Mouse (Mus musculus) MEL (cell line): ENCODE data around the gene Elf3. TPM values are rescaled to one million over a fixed set of nuclear protein-coding genes. Genes with fewer than 3 reads are reported as not detected.
A peak's percentile ranks its signal among the peaks of the same experiment; 100 is the strongest.

Source experiments
- DNase-seq: peaks from one replicate; pipeline ENCODE4 v3.0.0; 2011; ENCODE audit warnings: low read depth, low spot score
- H3K27ac ChIP-seq: 2 replicates; pipeline ENCODE4 v1.5.1; 2012; ENCODE audit warnings: low read depth, mild to moderate bottlenecking, control low read depth, low read length, moderate library complexity; ENCODE audit not compliant: control insufficient read depth
- H3K27me3 ChIP-seq, 2 experiments: fragments of 150-350 bp in 1 of 2; sonication (generic) in 1 of 2; 2 replicates each; pipeline ENCODE4 v1.6.1; 2012; ENCODE audit warnings: low read length in 2 of 2, mild to moderate bottlenecking in 2 of 2, improper control_type of control experiment in 1 of 2, moderate library complexity in 1 of 2; ENCODE audit not compliant: insufficient read depth in 2 of 2, control insufficient read depth in 1 of 2
- H3K36me3 ChIP-seq, 2 experiments: 2 replicates each; pipeline ENCODE4 v1.6.1; 2012 to 2014; ENCODE audit warnings: low read length in 2 of 2, improper control_type of control experiment in 1 of 2, inconsistent platforms in 1 of 2, mild to moderate bottlenecking in 1 of 2; ENCODE audit not compliant: insufficient read depth in 2 of 2, control insufficient read depth in 1 of 2
- H3K4me1 ChIP-seq, 2 experiments: fragments of 150-350 bp in 1 of 2; sonication (generic) in 1 of 2; 2 replicates each; pipeline ENCODE4 v1.6.1; 2012; ENCODE audit warnings: low read length in 2 of 2, improper control_type of control experiment in 1 of 2, mild to moderate bottlenecking in 1 of 2; ENCODE audit not compliant: insufficient read depth in 2 of 2, control insufficient read depth in 1 of 2
- H3K4me3 ChIP-seq, 2 experiments: fragments of 150-350 bp in 1 of 2; sonication (generic) in 1 of 2; 2 replicates each; pipeline ENCODE4 v1.5.1; 2012; ENCODE audit warnings: low read depth in 2 of 2, low read length in 2 of 2, mild to moderate bottlenecking in 2 of 2, moderate library complexity in 2 of 2, control low read depth in 1 of 2, improper control_type of control experiment in 1 of 2; ENCODE audit not compliant: control insufficient read depth in 1 of 2, insufficient read depth in 1 of 2
- H3K79me2 ChIP-seq: 2 replicates; pipeline ENCODE4 v1.6.1; 2012; ENCODE audit warnings: mild to moderate bottlenecking, low read length, moderate library complexity; ENCODE audit not compliant: control insufficient read depth, poor library complexity, insufficient read depth
- H3K9ac ChIP-seq: 2 replicates; pipeline ENCODE4 v1.6.1; 2012; ENCODE audit warnings: low read depth, mild to moderate bottlenecking, control low read depth, low read length, moderate library complexity; ENCODE audit not compliant: control insufficient read depth, poor library complexity, severe bottlenecking
- H3K9me3 ChIP-seq: fragments of 150-350 bp; sonication (generic); replicated peaks from 2 replicates; pipeline ENCODE4 v1.6.1; 2012; ENCODE audit warnings: mild to moderate bottlenecking, low read length, improper control_type of control experiment, moderate library complexity; ENCODE audit not compliant: insufficient read depth
- CTCF ChIP-seq, 3 experiments: IDR thresholded peaks in 2 of 3; conservative IDR thresholded peaks in 1 of 3; 2 replicates each; pipeline ENCODE4 v1.5.1; 2011 to 2012; ENCODE audit warnings: low read length in 3 of 3, low read depth in 2 of 3, mild to moderate bottlenecking in 2 of 3, improper control_type of control experiment in 1 of 3, inconsistent platforms in 1 of 3, mixed read lengths in 1 of 3, moderate library complexity in 1 of 3; ENCODE audit not compliant: control insufficient read depth in 1 of 3, insufficient read depth in 1 of 3, poor library complexity in 1 of 3, severe bottlenecking in 1 of 3
- E2F4 ChIP-seq: IDR thresholded peaks from 2 replicates; pipeline ENCODE4 v1.6.1; 2011; ENCODE audit warnings: low read depth, low read length, improper control_type of control experiment, borderline replicate concordance
- ELF1 ChIP-seq: IDR thresholded peaks from 2 replicates; pipeline ENCODE4 v1.6.1; 2014; ENCODE audit warnings: low read depth, mild to moderate bottlenecking, inconsistent platforms, low read length, improper control_type of control experiment, moderate library complexity
- GATA1 ChIP-seq: IDR thresholded peaks from 2 replicates; pipeline ENCODE4 v1.6.1; 2011; ENCODE audit warnings: low read depth, low read length, improper control_type of control experiment
- JUND ChIP-seq: IDR thresholded peaks from 2 replicates; pipeline ENCODE4 v1.6.1; 2011; ENCODE audit warnings: low read depth, mild to moderate bottlenecking, improper control_type of control experiment, low read length
- MAFK ChIP-seq: IDR thresholded peaks from 2 replicates; pipeline ENCODE4 v1.6.1; 2011; ENCODE audit warnings: low read depth, mild to moderate bottlenecking, low read length, improper control_type of control experiment, borderline replicate concordance
- MEF2A ChIP-seq: IDR thresholded peaks from 2 replicates; pipeline ENCODE4 v1.6.1; 2014; ENCODE audit warnings: low read depth, mild to moderate bottlenecking, inconsistent platforms, low read length, improper control_type of control experiment; ENCODE audit not compliant: poor library complexity, insufficient replicate concordance, severe bottlenecking; ENCODE audit errors: extremely low read depth
- MXI1 ChIP-seq: IDR thresholded peaks from 2 replicates; pipeline ENCODE4 v1.6.1; 2011; ENCODE audit warnings: mild to moderate bottlenecking, low read depth, low read length, improper control_type of control experiment
- MYC ChIP-seq: IDR thresholded peaks from 2 replicates; pipeline ENCODE4 v1.6.1; 2011; ENCODE audit warnings: low read depth, mild to moderate bottlenecking, low read length, improper control_type of control experiment, moderate library complexity
- NRF1 ChIP-seq: IDR thresholded peaks from 2 replicates; pipeline ENCODE4 v1.6.1; 2014; ENCODE audit warnings: low read depth, mild to moderate bottlenecking, inconsistent platforms, low read length, improper control_type of control experiment, moderate library complexity; ENCODE audit not compliant: poor library complexity, insufficient read depth, severe bottlenecking
- POLR2AphosphoS2 ChIP-seq: IDR thresholded peaks from 2 replicates; pipeline ENCODE4 v1.6.1; 2011; ENCODE audit warnings: low read length, improper control_type of control experiment
- RAD21 ChIP-seq: IDR thresholded peaks from 2 replicates; pipeline ENCODE4 v1.6.1; 2011; ENCODE audit warnings: mild to moderate bottlenecking, low read depth, low read length, improper control_type of control experiment
- TAL1 ChIP-seq: IDR thresholded peaks from 2 replicates; pipeline ENCODE4 v1.6.1; 2012; ENCODE audit warnings: mild to moderate bottlenecking, inconsistent platforms, low read length, moderate library complexity, mixed read lengths
- TBP ChIP-seq: IDR thresholded peaks from 2 replicates; pipeline ENCODE4 v1.8.0; 2011; ENCODE audit warnings: low read depth, low read length, improper control_type of control experiment
- TCF12 ChIP-seq: IDR thresholded peaks from 2 replicates; pipeline ENCODE4 v1.6.1; 2014; ENCODE audit warnings: low read depth, mild to moderate bottlenecking, inconsistent platforms, low read length, improper control_type of control experiment, moderate library complexity
- UBTF ChIP-seq: IDR thresholded peaks from 2 replicates; pipeline ENCODE4 v1.6.1; 2012; ENCODE audit warnings: low read depth, mild to moderate bottlenecking, inconsistent platforms, low read length, improper control_type of control experiment, moderate library complexity, borderline replicate concordance; ENCODE audit not compliant: insufficient read depth
- USF1 ChIP-seq: IDR thresholded peaks from 2 replicates; pipeline ENCODE4 v1.6.1; 2014; ENCODE audit warnings: low read depth, mild to moderate bottlenecking, inconsistent platforms, low read length, improper control_type of control experiment, moderate library complexity
- USF2 ChIP-seq, 2 experiments: IDR thresholded peaks; 2 replicates each; pipeline ENCODE4 v1.6.1; 2011 to 2012; ENCODE audit warnings: improper control_type of control experiment in 2 of 2, low read length in 2 of 2, borderline replicate concordance in 1 of 2, inconsistent platforms in 1 of 2, low read depth in 1 of 2, mild to moderate bottlenecking in 1 of 2; ENCODE audit not compliant: insufficient read depth in 1 of 2
- ZC3H11A ChIP-seq: IDR thresholded peaks from 2 replicates; pipeline ENCODE4 v1.6.1; 2012; ENCODE audit warnings: low read depth, mild to moderate bottlenecking, inconsistent platforms, low read length, improper control_type of control experiment
- ZKSCAN1 ChIP-seq: IDR thresholded peaks from 2 replicates; pipeline ENCODE4 v1.6.1; 2012; ENCODE audit warnings: low read depth, mild to moderate bottlenecking, inconsistent platforms, low read length, improper control_type of control experiment, moderate library complexity
- ZNF384 ChIP-seq: IDR thresholded peaks from 2 replicates; pipeline ENCODE4 v1.6.1; 2012; ENCODE audit warnings: low read depth, mild to moderate bottlenecking, inconsistent platforms, low read length, improper control_type of control experiment
- polyA plus RNA-seq, 2 experiments: library from polyadenylated mRNA; stranded (reverse) in 1 of 2; unstranded in 1 of 2; fragments of >175 nt in 1 of 2; fragments of >200 nt in 1 of 2; gene quantifications; 2 replicates each; pipeline versions ENCODE4 v1.2.1 to v1.2.4; 2012; ENCODE audit warnings: low replicate concordance in 2 of 2, low read depth in 1 of 2; ENCODE audit not compliant: insufficient read length in 2 of 2, insufficient read depth in 1 of 2, missing spikeins in 1 of 2
- total RNA-seq: library from RNA; depleted of rRNA; stranded (reverse); fragments of 300-350 nt; gene quantifications from 2 replicates; pipeline ENCODE4 v1.2.3, GENCODE M21; 2012

Gene Elf3
- total and polyA plus RNA-seq, 3 experiments: not detected

DNA sequence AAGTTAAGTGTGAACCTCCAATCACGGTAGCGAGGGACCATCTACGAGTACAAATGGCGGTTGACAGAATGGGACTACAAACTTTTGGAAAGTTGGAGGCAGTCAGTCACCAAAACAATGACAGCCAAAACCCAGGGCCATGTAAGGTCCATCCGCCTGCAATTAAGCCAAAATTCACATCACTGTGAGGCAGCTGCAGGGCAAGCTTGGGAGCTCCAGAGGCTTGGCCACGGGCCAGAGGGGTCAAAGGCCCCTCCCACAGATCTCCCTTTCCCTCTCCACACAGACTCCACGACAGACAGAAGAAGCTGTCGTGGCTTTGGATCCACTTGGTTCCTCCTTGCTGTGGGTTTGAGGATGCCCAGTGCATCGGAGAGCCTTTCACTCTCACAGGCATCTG, 4.9 kb upstream of the Elf3 start:
- H3K4me1 ChIP-seq: no peaks in the 10 kb centered on the region
- no peak overlapping the region for H3K27ac ChIP-seq
- H3K36me3 ChIP-seq: peaks cover 0 to 2% of the 10 kb centered on the region in 2 experiments; a peak in 1 of 4 replicates
- no peak for DNase-seq
- no peak overlapping the region for H3K9ac ChIP-seq
- no peak for TF ChIP-seq ELF1
- no peak for TF ChIP-seq UBTF
- no peak for TF ChIP-seq MYC
- TF ChIP-seq USF1: no peak
- no peak for TF ChIP-seq NRF1
- no peak for TF ChIP-seq TBP
- TF ChIP-seq MEF2A: no peak
- TF ChIP-seq POLR2AphosphoS2: no peak
- TF ChIP-seq JUND: no peak
- TF ChIP-seq E2F4: no peak
- TF ChIP-seq MXI1: no peak
- no peak for TF ChIP-seq TAL1
- no peak for TF ChIP-seq GATA1
- no peak for TF ChIP-seq MAFK
- no peak for TF ChIP-seq ZNF384
- TF ChIP-seq ZC3H11A: no peak
- no peak for TF ChIP-seq ZKSCAN1
- no peak for TF ChIP-seq TCF12
- TF ChIP-seq CTCF (IDR thresholded peaks at IDR 0.05 in 2 of 3, conservative IDR thresholded peaks at IDR 0.05 in 1 of 3; ENCODE audit: control insufficient read depth in 1 of 3, insufficient read depth in 1 of 3, low read depth in 2 of 3, low read length in 3 of 3, poor library complexity in 1 of 3, severe bottlenecking in 1 of 3): no peak
- no peak for TF ChIP-seq USF2 (IDR thresholded peaks at IDR 0.05; ENCODE audit: borderline replicate concordance in 1 of 2, insufficient read depth in 1 of 2, low read depth in 1 of 2, low read length in 2 of 2)
- H3K9me3 ChIP-seq: no peaks in the 10 kb centered on the region
- H3K79me2 ChIP-seq: no peaks in the 10 kb centered on the region
- no peak overlapping the region for H3K4me3 ChIP-seq
- H3K27me3 ChIP-seq: no peaks in the 10 kb centered on the region

DNA sequence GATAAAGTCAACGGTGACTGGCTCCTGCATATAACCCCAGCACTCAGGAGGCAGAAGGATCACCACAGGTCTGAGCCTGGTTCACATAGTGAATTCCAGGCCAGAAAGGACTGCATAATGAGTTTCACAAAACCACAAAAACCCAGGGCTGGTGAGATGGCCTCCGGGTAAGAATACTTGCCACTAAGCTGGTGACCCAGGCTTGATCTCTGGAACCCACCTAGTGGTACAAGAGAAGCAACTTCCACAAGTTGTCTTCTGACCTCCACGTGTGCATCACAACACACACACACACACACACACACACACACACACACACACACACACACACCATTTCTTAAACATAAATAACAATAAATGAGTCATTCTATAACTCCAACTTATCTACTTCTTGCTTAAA, 4.0 kb upstream of the Elf3 start:
- no peak overlapping the region for H3K27ac ChIP-seq
- no peak overlapping the region for H3K9ac ChIP-seq
- no peak for DNase-seq
- no peak for TF ChIP-seq RAD21
- TF ChIP-seq CTCF (IDR thresholded peaks at IDR 0.05 in 2 of 3, conservative IDR thresholded peaks at IDR 0.05 in 1 of 3; ENCODE audit: control insufficient read depth in 1 of 3, insufficient read depth in 1 of 3, low read depth in 2 of 3, low read length in 3 of 3, poor library complexity in 1 of 3, severe bottlenecking in 1 of 3): 0 out of 6 replicates have a peak, but pooled peaks of 1 of the 3 experiments have one; percentile 5
- no peaks in the 10 kb centered on the region for H3K9me3 ChIP-seq
- peaks cover 0 to 2% of the 10 kb centered on the region in 2 experiments; a peak in 1 of 4 replicates for H3K36me3 ChIP-seq
- H3K79me2 ChIP-seq: no peaks in the 10 kb centered on the region
- no peaks in the 10 kb centered on the region for H3K4me1 ChIP-seq
- no peak overlapping the region for H3K4me3 ChIP-seq
- no peaks in the 10 kb centered on the region for H3K27me3 ChIP-seq
